Mouse (Mus musculus) limb, embryonic 11.5 days (tissue): ENCODE measurements at regions not wholly inside any gene's neighbourhood (a gene's known extent, or its start where the extent isn't known, plus 50 kb on each side); places are given as distances from the start of the nearest gene placed in this dataset.

Experiments
- ATAC-seq: fragments of 200-750 bp; cut with Nextera tagmentation; 2 replicates; pipeline ENCODE4 v1.8.0; 2017; ENCODE audit warnings: low read depth; ENCODE audit not compliant: insufficient number of reproducible peaks, low FRiP score, low TSS enrichment
- DNase-seq: peaks from one replicate; pipeline ENCODE4 v3.0.0-alpha.2; 2015; ENCODE audit warnings: low spot score
- H3K27ac ChIP-seq: fragments of 300-500 bp; sonication (generic); replicated peaks from 2 replicates; pipeline ENCODE4 v1.5.1; 2014; ENCODE audit warnings: low read depth, mild to moderate bottlenecking, low read length
- H3K27me3 ChIP-seq: fragments of 300-500 bp; sonication (generic); 2 replicates; pipeline ENCODE4 v1.6.1; 2014; ENCODE audit warnings: mild to moderate bottlenecking, low read length, mixed read lengths; ENCODE audit not compliant: control insufficient read depth, insufficient read depth
- H3K36me3 ChIP-seq: fragments of 300-500 bp; sonication (generic); 2 replicates; pipeline ENCODE4 v1.6.1; 2014; ENCODE audit warnings: mild to moderate bottlenecking, low read length, moderate library complexity, mixed read lengths; ENCODE audit not compliant: control insufficient read depth, insufficient read depth
- H3K4me1 ChIP-seq: fragments of 300-500 bp; sonication (generic); 2 replicates; pipeline ENCODE4 v1.6.1; 2014; ENCODE audit warnings: low read length, mixed read lengths; ENCODE audit not compliant: control insufficient read depth, insufficient read depth
- H3K4me2 ChIP-seq: fragments of 300-500 bp; sonication (generic); 2 replicates; pipeline ENCODE4 v1.6.1; 2014; ENCODE audit warnings: low read depth, mild to moderate bottlenecking, moderate library complexity; ENCODE audit not compliant: severe bottlenecking
- H3K4me3 ChIP-seq: fragments of 300-500 bp; sonication (generic); 2 replicates; pipeline ENCODE4 v1.5.1; 2014; ENCODE audit warnings: low read depth, low read length
- H3K9ac ChIP-seq: fragments of 300-500 bp; sonication (generic); 2 replicates; pipeline ENCODE4 v1.6.1; 2014; ENCODE audit warnings: mild to moderate bottlenecking, low read length
- H3K9me3 ChIP-seq: fragments of 300-500 bp; sonication (generic); 2 replicates; pipeline ENCODE4 v1.6.1; 2016; ENCODE audit warnings: low read length; ENCODE audit not compliant: control insufficient read depth
- WGBS: fragments of 180-500 bp; shearing (Covaris S2); extraction: QIAGEN DNeasy Blood & Tissue Kit; methylation state at CpG from one replicate; pipeline ENCODE4 v1.1.7; 2014; 5-methylcytosine and 5-hydroxymethylcytosine counted together

DNA sequence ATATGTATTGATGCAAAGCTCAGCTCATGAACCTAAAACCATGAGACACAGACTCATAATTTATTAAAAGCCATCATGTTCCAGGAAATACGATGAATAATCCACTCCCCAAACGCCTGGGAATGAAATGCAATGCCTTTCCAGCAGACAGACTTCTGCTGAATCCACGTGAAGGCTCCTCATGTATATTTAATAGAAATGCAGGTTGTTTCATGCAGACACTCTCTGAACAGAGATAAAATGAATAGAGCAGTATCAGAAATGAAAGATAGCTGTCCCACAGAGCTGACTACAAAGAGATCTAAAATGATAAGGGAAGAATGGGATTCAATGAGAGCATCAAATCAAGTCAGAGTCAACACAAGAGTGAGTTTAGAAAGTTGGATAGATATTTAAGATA lies 376.3 kb upstream of the Lrfn5 start:
- Histone ChIP-seq H3K27me3 (no peaks in the 10 kb centered on the region), H3K4me1 (no peaks in the 10 kb centered on the region), H3K9ac (no peak overlapping the region), H3K9me3 (no peaks in the 10 kb centered on the region), H3K27ac (no peak overlapping the region), H3K36me3 (no peaks in the 10 kb centered on the region), H3K4me2 (no peak overlapping the region), H3K4me3 (no peak overlapping the region)
- ATAC-seq (no peak), DNase-seq (no peak)
- 87% methylated on average over 3 of the region's 3 CpGs for WGBS

GRCm38 (mm10) chr12:61175331-61175730 lies 347.6 kb upstream of the Lrfn5 start:
- peak; percentile 76 for DNase-seq

More at GRCm38 (mm10) chr12:61175331-61175730, 347.6 kb upstream of the Lrfn5 start:
- no peaks in the 10 kb centered on the region for H3K9me3 ChIP-seq
- no peak overlapping the region for H3K9ac ChIP-seq
- H3K4me1 ChIP-seq, result no peaks in the 10 kb centered on the region
- H3K4me2 ChIP-seq, result no peak overlapping the region
- H3K27ac ChIP-seq, result no peak overlapping the region
- no peak overlapping the region for H3K4me3 ChIP-seq
- ATAC-seq, result no peak
- H3K36me3 ChIP-seq, result no peaks in the 10 kb centered on the region
- no peaks in the 10 kb centered on the region for H3K27me3 ChIP-seq
- 62% methylated on average over 4 of the region's 4 CpGs for WGBS
